Mouse (Mus musculus): ENCODE results near the gene Cmc2.
A peak's percentile ranks its signal among the peaks of the same experiment; 100 is the strongest.

DNA sequence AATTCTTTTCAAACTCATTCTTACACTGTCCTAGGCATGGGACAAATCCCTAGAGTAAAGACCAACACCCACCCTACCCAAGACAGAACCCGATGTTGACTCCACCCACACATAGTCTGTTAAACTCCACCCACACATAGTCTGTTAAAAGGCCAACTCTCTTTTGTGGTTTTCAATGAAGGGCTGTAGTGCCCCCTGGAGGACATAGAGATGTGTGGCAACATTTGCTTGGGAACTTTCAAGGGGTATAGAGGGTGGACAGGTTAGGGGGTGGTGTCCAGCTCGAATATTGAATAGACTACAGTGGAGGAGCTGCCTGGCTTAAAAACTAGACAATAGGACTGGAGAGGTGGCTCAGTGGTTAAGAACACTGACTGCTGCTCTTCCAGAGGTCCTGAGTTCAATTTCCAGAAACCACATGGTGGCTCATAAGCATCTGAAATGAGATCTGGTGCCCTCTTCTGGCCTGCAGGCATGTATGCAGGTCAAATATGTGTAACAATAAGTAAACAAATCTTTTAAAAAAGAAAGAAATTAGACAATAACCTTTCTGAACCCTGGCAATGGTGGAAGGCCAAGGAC is 48.4 kb downstream of the Cmc2 start:
- TF ChIP-seq CTCF (conservative IDR thresholded peaks at IDR 0.05; ENCODE audit: low read length) (peak; percentile 54), NANOG (IDR thresholded peaks at IDR 0.05; ENCODE audit: borderline replicate concordance, low read length) (no peak), POU5F1 (IDR thresholded peaks at IDR 0.05; ENCODE audit: borderline replicate concordance, low read length) (no peak)
